Mouse (Mus musculus): Measurements from ENCODE around the gene Bpifc.

Bpifc gene

GRCm38 (mm10) chr10:86010636-86011035, 1.1 kb downstream of the Bpifc start:
- WGBS = 80% methylated on average over 6 of the region's 6 CpGs

GRCm38 (mm10) chr10:86009688-86010087, 2.0 kb downstream of the Bpifc start:
- WGBS = 92% methylated on average over 2 of the region's 2 CpGs

- 64% methylated on average over 5 of the region's 5 CpGs for WGBS
Measured at GRCm38 (mm10) chr10:86006455-86006854, 5.2 kb downstream of the Bpifc start.

GRCm38 (mm10) chr10:86000447-86000846, 11.2 kb downstream of the Bpifc start:
- WGBS = 94% methylated on average over 4 of the region's 4 CpGs

GRCm38 (mm10) chr10:85994543-85995104, 17.1 kb downstream of the Bpifc start:
- WGBS = 88% methylated on average over 5 of the region's 5 CpGs

GRCm38 (mm10) chr10:85993836-85994235, 17.9 kb downstream of the Bpifc start:
- WGBS = 94% methylated on average over 9 of the region's 9 CpGs

- WGBS = 86% methylated on average over 4 of the region's 4 CpGs
Measured at GRCm38 (mm10) chr10:85992412-85992811, 19.3 kb downstream of the Bpifc start.

- 68% methylated on average over 6 of the region's 6 CpGs for WGBS
Measured at GRCm38 (mm10) chr10:85989412-85990115, 22.1 kb downstream of the Bpifc start.

- WGBS = 63% methylated on average over 4 of the region's 4 CpGs
Measured at GRCm38 (mm10) chr10:85972915-85973314, 38.8 kb downstream of the Bpifc start.

GRCm38 (mm10) chr10:85971826-85972225, 39.9 kb downstream of the Bpifc start:
- 96% methylated on average over 9 of the region's 9 CpGs for WGBS

- WGBS = 69% methylated on average over 8 of the region's 8 CpGs
Measured at GRCm38 (mm10) chr10:85969894-85970620, 41.6 kb downstream of the Bpifc start.

GRCm38 (mm10) chr10:85968731-85969130, 43.0 kb downstream of the Bpifc start:
- 50% methylated on average over 2 of the region's 2 CpGs for WGBS

GRCm38 (mm10) chr10:85968157-85968634, 43.5 kb downstream of the Bpifc start:
- 11% methylated on average over 7 of the region's 7 CpGs for whole genome bisulfite sequencing

- 62% methylated on average over 17 of the region's 17 CpGs for WGBS
Measured at GRCm38 (mm10) chr10:85967411-85968156, 44.1 kb downstream of the Bpifc start.

- 77% methylated on average over 2 of the region's 2 CpGs for WGBS
Measured at GRCm38 (mm10) chr10:85966476-85966875, 45.2 kb downstream of the Bpifc start.

- 91% methylated on average over 7 of the region's 7 CpGs for WGBS
Measured at GRCm38 (mm10) chr10:85964316-85964715, 47.4 kb downstream of the Bpifc start.

GRCm38 (mm10) chr10:85962897-85963296, 48.8 kb downstream of the Bpifc start:
- WGBS = 81% methylated on average over 9 of the region's 9 CpGs

- under 1% methylated on average over 38 of the region's 38 CpGs for WGBS
Measured at GRCm38 (mm10) chr10:85957464-85957950, 54.2 kb downstream of the Bpifc start, which contains the start of gene Rtcb. TSS of gene Rtcb (minus strand) at chr10:85957823.

- 2% methylated on average over 20 of the region's 20 CpGs for WGBS
Measured at GRCm38 (mm10) chr10:85956871-85957419, 54.8 kb downstream of the Bpifc start.

- WGBS = 65% methylated on average over 2 of the region's 2 CpGs
Measured at GRCm38 (mm10) chr10:85954429-85954828, 57.3 kb downstream of the Bpifc start.

- 53% methylated on average over 3 of the region's 3 CpGs for WGBS
Measured at GRCm38 (mm10) chr10:85953401-85953800, 58.3 kb downstream of the Bpifc start.
